Mouse (Mus musculus) heart, adult 2 months (tissue): ENCODE measurements around the gene Samd14.

Experiments used
- CTCF ChIP-seq: fragments of 200-600 bp; IDR thresholded peaks from 2 replicates; pipeline ENCODE4 v1.8.1; 2022; ENCODE audit warnings: antibody characterized with exemption, mild to moderate bottlenecking, moderate library complexity
- EP300 ChIP-seq: fragments of 200-500 bp; IDR thresholded peaks from 2 replicates; pipeline ENCODE4 v1.6.1; 2011; ENCODE audit warnings: low read depth, low read length, control low read depth; ENCODE audit not compliant: insufficient read depth
- POLR2A ChIP-seq: fragments of 200-500 bp; IDR thresholded peaks from 2 replicates; pipeline ENCODE4 v1.6.1; 2011; ENCODE audit warnings: mild to moderate bottlenecking, low read depth, low read length, control low read depth; ENCODE audit not compliant: insufficient read depth

GRCm38 (mm10) chr11:95011416-95011815 is 1.7 kb downstream of the Samd14 start:
- TF ChIP-seq POLR2A = no peak
- TF ChIP-seq CTCF = no peak
- TF ChIP-seq EP300 = no peak
